Mouse (Mus musculus): ENCODE results near the gene Arid3a.
"Not testable (repeated sequence)": the region's sequence is repeated elsewhere in the genome, so short reads cannot be mapped to it uniquely, and the experiment has no call there.

Gene Arid3a

DNA sequence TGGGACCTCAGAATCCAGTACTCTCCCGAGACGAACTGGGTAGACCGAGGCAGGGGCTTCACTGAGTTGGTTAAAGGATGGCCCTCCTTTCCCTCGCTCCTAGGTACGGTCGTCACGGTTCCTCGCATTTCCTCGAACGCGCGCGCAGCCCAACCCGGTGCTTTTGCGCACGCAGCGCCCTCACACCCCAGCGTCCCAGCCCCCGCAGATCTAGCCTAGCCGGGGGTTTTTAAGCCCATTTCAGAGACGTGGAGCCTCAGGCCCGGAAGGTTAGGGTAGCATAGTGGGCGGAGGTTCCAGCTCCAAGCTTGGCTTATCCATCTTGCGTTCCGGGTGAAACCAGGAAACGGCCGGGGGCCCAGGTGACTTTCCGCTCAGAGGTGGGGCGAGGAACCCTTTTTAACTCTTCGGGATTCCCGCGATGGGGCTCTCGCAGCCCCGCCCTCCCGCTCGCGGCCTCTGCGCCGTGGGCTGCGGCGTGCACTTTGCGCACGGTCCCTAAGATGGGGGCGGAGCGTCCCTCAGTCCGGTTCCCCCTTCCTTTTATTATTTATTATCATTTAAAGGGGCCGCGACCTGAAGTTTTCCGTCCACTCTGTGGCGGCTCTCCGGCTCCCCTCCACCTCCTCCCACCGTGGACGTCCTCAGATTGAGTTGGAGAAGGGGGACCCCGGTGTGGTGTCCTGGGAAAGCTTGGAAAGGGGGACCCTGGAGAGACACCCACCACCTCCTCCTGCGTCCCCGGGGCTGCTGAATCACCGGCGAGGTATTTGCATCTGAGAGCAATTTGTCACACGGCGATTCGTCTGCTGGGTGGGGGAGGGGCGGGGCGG, at the start of gene Arid3a:
TSS of gene Arid3a (plus strand) at position 553 of the 833 bp plus-strand sequence.
- DNase-seq = peak; percentile 89

DNA sequence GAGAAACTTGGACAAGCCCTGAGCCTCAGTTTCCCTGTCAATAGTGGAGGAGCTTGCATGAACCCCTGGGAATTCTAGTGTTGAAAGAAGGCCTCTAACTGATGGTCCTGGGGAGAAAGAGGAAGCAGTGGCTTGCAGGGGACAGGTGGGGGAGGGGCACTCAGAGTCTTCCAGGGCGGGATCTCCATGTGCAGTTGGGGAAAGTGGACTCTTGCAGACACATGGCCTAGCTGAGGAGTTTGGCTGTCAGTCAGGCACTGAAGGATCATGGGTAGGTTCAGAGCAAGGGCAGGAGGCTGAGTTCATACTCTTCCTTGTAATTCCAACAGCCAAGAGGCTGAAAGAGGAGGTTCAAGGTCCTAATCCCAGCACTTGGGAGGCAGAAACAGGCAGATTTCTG, 49.7 kb upstream of the Arid3a start:
- peak; percentile 59 for DNase-seq

DNA sequence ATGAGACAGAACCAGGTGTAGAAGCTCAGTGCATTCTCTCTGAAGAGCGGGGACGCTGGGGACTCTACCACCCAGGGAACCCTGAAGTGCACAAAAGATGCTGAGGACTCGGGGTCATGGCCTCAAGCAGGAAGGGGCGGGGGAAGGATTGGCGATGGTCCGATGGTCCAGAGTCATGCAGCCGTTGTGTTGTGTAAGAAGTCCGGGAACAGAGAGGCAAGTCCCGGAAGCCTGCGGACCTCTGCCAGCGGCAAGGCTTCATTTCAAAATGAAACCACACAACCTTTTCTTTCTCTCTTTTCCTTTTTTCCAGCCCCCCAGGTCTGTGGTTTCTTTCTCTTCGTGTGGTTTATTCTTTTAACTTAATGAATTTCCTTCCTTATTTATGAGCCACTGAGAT, 49.1 kb upstream of the Arid3a start:
- DNase-seq = peak; percentile 42

DNA sequence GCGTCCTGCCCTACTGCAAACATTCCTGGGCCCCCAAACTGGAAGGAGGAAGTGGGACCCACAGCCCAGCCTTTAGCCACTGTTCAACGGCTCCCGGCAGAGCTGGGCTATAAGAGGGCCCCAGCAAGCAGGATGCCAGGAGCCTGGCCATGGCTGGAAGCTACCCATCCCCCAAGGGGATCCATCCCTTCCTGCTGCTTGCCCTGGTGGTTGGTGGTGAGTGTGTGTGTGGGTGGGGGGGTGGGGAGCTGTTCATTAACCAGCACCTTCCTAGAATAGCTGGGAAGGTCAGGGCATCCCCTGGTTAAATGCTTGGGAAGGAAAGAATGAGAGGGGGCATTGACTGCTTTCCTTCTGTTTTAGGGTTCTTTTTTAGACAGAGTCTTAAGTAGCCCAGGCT, 47.3 kb upstream of the Arid3a start:
- DNase-seq = no peak

DNA sequence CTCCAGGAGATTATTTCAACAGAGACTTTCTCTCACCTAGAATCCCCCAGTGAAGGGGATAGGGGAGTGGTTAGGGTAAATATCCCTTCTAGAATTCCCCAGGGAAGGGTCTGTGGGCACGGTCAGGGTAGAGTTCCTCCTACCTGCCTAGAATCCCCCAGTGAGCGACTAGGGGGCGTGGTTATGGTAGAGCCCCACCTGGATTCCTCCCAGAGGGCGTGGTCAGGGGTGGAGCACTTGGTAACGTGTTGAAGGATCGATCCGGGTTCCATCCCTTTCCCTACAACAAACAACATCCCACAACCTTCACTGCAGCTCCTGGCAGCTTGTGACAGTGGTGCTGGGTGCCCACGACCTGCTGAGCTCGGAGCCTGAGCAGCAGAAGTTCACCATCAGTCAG, 46.1 kb upstream of the Arid3a start:
- DNase-seq = peak; percentile 79

DNA sequence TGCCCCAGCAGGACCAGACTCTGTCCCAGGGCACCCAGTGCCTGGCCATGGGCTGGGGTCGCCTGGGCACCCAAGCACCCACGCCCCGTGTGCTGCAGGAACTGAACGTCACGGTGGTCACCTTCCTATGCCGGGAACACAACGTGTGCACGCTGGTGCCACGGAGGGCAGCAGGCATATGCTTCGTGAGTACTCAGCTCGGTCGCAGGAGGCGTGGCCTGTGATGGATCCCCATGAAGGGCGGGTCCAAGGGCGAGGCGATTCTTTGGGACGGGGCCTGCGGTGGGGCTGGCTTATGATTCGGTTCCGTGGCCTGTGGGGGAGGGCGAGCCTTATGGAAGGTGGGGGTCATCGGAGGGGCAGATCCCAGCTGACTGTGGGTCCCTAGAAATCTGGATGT, 44.9 kb upstream of the Arid3a start:
- DNase-seq = peak; percentile 68

DNA sequence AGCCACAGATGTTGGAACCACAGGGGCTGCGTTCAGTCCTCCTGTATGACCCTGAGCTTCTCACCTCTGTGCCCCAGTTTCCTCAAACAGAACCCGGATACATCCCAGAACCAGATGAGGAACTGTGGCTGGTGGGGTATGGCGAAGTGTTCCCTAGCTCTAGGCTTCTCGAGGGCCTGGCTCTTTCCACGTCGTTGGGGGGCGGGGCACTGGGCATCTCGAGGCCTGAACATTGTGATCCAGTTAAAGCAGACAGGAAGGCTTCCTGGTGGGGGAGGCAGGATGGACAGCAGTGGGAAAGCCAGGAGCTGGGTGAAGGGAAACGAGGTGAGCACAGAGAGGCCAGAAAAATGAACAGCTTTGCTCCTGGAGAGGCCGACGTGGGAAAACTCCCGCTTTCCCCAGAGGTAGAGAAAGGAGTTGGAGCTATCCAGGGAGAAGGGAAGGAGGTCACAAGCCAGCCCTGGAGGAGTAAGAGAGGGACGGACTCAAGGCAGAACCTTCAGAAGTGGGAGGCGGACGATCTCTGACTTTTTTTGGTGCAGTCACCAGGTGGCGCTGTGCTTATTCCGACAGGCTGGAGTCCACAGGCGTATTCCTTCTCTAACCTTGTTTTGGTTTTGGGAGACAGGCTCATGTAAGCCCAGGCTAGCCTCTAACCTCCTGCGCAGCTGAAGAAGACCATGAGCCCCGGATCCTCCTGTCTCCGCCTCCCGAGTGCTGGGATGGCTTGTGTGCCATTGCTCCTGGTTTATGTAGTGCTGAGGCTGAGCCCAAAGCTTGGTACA, 43.4 kb upstream of the Arid3a start:
- DNase-seq = peak; percentile 81

DNA sequence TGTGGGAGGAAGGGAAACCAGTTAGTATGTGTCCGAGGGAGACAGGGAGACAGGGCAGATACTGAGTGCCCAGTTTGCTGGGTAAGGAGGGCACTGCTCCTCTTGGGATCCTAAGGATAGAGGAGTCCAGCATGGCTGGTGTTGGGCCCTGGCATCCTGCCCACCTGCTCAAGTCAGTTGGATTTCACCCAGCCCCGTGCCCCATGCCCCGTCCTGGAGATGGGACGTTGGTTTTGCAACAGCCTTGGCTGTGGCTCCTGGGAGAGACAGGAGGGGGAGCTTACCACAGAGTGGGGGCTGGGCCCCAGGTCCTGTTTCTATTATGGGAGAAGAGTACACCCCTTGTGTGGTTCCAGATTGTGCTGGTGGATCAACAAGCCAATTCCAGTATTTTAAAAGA, 42.4 kb upstream of the Arid3a start:
- no peak for DNase-seq

DNA sequence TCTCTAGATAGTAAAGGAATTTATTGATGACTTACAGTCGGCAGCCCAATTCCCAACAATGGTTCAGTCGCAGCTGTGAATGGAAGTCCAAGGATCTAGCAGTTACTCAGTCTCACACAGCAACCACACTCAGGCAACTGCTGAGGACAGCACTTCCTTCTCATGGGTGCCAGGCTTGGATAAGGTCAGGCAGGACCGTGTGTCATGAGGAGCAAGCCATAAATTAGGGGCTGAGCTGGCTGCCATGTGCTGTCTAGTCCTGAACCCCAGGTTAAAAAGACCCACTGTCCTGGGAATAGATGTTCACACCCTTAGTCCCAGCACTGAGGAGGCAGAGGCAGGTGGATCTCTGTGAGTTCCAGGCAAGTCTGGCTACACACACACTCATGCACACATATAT, 41.9 kb upstream of the Arid3a start:
- DNase-seq = not testable (repeated sequence)

DNA sequence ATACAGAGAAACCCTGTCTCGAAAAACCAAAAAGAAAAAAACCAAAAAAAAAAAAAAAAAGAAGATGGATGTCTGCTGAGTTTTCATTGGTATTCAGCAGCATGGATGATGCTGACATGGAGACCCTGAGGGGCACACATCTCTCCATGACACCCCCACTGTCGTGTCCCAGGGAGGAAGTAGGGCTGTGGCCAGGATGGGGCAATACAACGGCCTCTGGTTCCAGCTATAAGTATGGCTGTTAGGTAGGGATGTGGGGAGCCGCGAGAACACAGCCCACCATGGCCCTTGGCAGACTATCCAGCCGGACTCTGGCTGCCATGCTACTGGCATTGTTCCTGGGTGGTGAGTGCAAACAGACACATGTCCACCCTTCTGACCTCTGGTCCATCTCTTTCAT, 40.8 kb upstream of the Arid3a start, which contains the start of gene Elane:
TSS of gene Elane (plus strand) at position 194 of the 400 bp plus-strand sequence.
- DNase-seq = no peak

DNA sequence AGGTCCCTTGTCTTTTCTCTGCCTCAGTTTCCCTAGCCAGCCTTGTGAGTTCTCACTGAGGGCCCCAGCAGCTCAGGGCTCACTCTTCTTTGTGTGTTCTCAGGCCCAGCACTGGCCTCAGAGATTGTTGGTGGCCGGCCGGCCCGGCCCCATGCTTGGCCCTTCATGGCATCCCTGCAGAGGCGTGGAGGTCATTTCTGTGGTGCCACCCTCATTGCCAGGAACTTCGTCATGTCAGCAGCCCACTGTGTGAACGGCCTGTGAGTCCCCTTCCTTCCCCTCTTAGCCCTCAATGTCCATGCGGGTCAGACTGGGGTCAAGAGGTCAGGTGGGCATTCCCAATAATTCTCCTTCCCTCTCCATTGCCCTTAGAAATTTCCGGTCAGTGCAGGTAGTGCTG, 40.2 kb upstream of the Arid3a start:
- DNase-seq = no peak

DNA sequence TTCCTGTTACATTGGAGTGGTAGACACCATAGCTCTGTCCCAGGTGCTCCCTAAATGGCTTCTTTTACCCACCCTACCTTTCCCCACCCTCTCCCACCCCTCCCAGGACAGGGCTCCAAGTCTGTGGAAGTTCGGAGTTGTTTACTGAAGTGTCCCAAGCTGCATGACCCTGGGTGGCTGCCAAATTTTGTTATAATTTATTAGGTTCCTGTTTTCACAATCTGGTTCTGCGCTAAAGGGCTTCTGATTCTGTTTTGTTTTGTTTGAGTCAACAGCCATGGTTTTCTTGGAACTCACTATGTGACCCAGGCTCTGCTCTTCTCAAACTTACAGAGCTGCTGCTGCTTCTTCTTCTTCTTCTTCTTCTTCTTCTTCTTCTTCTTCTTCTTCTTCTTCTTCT, 37.5 kb upstream of the Arid3a start:
- no peak for DNase-seq

DNA sequence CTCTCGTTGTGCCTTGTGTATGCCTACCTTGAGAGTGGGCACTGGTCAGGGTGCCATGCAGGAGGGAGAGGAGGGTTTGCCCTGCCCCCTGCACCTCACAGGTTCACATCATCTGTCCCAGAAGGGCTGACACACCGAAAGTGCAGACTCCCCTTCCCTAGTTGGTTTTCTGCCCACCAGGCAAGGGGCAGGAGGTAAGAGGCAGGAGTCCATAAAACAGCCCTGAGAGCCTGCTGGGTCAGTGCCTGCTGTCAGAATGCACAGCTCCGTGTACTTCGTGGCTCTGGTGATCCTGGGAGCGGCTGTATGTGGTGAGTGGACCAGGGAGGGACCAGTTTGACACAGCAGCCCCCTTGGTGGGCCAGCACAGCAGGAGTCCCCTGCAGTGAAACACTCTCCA, 36.2 kb upstream of the Arid3a start, which contains the start of gene Cfd:
TSS of gene Cfd (plus strand) at position 184 of the 400 bp plus-strand sequence.
- no peak for DNase-seq

DNA sequence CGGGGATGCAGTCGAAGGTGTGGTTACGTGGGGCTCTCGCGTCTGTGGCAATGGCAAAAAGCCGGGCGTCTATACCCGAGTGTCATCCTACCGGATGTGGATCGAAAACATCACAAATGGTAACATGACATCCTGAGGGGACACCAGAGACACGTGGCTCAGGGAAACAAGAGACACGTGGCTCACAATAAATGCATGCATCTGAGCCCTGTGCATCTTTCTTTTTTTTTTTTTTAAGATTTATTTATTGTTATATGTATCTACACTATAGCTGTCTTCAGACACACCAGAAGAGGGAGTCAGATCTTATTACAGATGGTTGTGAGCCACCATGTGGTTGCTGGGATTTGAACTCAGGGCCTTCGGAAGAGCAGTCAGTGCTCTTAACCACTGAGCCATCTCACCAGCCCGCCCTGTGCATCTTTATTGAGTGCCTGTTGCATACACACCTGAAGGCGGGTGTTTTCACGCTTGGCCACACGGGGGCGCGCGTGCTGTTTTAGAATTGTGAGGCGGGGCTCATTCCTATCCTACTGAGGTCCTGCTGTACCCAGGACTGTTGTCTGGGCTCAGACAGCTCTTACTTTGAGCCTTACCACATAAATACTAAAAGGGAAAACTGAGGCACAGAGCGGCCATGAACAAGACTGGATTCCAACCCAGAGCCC, 34.3 kb upstream of the Arid3a start:
- peak; percentile 85 for DNase-seq

DNA sequence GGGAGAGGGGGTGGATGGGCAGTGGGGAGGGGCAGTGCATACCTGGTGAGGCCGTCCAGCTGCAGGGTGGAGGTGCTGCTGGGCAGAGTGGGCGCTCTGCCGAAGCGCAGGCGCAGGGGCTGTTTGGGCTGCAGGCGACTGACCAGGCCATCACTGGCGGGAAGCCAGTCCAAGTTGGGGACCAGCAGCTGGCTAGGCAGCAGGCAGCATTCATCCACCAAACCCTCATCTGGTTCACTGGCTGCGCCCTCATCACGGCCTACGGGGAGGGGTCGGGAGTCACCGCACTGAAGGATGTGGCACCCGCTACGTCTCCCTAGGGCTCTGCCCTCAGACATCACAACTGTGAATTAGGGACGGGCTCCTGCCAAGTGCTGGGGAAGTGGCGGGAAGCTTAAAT, 30.5 kb upstream of the Arid3a start:
- no peak for DNase-seq

DNA sequence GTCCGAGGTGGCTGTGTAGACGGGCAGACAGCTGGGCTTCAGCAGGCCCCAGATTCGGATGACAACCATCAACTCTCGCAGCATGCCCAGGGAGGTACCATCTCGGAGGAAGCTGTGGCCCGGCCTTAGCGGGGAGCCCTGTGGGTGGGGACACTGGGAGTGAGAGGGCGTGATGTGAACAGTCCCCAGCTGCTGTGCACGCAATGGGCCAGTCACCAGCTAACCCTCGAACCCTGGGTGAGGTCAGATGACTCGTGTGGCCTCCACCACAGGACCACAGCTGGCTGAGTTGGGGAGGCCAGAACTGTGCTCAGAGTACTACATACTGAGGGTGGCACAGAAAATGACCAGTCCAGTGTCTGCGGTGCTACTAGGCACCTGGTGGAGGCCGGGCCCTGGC, 30.0 kb upstream of the Arid3a start:
- no peak for DNase-seq

DNA sequence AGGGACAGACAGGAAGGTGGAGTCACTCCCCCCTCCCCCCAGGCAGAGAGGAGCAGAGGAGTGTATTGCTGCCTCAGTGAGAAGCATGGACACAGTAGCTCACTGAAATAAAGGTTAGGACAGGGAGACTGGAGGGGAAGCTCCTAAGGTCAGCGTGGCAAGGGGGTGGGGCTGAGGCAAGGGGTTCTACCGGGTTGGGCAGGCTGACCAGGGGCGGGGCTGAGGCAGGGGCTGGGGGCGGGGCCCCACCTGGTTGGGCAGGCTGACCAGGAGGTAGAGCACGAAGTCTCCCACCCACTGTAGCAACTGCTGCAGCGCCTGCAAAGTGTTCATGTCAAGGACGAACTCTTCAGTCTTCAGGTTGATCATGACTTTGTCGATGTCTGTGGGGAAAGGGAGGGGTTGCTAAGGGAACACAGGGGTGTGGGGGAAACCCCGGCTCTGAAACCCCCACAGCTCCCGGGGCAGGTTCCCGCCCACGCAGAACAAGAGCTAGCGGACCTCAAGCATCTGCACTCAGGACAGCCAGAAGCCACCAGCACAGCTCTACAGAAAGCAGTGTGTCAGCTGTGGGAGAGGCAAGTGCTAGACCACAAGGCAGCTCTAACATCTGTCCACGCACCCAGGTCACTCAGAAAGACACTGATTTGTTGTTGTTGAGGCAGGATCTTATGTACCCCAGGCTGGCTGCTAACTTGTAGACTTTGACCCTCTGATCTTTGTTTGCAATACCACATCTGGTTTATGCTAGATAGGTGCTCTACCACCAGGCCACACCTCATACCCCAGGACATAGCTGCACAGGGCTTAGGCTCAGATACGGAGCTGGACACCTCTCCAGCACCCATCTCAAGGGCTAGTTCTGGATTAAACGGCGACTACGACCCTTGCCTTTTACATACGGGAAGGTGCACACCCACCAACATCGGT, 29.3 kb upstream of the Arid3a start:
- peak; percentile 76 for DNase-seq

DNA sequence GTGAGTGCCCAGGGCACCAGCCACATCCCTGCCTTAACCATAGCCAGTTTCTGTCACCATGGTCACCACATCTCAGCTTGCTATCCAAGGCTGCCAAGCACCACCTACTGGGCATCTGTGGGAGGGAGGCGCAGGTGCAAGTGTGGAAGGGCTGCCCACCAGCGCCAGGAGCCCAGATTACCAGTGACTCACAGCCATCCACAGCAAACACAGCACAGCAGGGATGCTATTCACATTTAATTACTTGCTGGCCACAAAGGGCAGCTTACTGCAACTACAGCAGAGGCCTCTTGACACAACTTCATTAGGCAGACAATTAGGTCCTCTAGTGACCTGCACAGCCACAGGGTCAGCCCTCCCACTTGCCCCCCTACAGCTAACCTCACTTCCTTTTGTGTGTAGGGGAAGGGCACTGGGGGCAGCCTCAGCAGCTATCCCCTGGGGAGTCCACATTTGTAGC, 25.9 kb upstream of the Arid3a start:
- DNase-seq = no peak

DNA sequence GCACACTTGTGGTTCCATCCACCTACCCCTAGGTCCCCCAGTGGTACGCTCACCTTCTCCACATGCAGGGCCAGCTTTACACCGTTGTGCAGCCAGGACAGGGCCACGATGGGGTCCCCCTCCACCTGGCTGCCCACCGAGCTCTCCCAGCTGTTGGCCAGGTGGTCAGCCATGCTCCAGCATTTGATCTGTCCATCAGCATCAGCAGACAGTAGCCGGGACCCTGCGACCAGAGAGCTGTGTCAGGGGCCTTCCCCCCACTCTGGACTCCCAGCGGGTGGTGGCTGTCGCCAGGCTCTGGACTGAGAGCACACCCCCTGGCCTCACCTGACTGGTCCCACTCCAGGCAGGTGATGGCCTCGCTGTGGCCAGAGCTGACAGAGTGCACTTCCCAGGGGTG, 20.1 kb upstream of the Arid3a start:
- no peak for DNase-seq

DNA sequence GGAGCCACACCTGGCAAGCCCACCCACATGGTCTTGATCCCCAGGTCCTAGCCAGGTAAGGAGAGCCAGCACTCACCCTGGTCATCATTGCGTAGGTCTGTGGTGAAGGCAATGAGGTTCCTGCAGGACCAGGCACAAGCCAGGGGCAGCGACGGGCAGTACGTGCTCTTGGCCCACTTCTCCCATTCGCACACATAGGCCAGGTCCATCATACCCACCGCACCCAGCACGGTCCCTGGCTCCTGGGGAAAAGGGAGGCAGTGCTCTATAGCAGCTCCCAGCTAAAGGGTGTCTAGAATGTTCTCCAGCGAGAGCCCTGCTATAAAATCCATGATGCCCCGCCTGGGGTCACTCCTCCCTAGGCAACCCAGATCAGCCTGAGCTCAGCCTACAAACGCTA, 19.4 kb upstream of the Arid3a start:
- DNase-seq = no peak

DNA sequence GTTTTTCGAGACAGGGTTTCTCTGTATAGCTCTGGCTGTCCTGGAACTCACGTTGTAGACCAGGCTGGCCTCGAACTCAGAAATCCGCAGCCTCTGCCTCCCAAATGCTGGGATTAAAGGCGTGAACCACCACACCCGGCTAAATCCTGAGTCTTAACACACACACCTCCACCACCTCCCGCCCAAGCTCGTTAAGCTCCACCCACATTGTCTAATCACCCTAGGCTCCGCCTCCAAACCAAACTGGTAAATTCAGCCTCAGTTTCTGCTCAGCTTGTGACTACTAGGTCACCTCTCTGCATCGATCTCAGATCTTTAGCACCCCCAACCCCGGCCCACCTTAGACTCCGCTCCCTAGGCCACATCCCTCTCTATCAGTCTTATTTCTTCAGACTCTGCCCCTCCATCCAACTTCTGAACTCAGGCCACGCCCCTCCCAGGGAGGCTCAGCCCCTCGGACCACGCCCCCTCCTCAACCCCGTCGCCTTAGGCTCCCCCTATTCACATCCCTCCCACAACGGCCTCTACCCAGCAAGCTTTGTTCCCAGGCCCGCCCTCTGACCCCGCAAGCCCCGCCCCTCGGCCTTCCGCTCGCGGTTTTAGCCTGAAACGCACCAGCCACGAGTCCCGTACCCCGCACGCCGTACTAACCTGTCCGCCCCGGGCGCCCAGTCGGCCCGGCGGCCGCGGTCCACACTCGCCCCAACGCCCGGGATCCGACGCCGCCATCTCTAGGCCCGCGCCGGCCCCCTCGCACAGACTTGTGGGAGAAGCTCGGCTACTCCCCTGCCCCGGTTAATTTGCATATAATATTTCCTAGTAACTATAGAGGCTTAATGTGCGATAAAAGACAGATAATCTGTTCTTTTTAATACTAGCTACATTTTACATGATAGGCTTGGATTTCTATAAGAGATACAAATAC, 18.4 kb upstream of the Arid3a start, which contains the start of gene Med16:
TSS of gene Med16 (minus strand) at position 757 of the 925 bp plus-strand sequence.
- DNase-seq = peak; percentile 96

All from liver (tissue).